Mouse (Mus musculus) CH12.LX (cell line): ENCODE measurements around the gene Uqcc3. TPM values are rescaled to one million over a fixed set of nuclear protein-coding genes. Genes with fewer than 3 reads are reported as not detected.

Experiments used
- DNase-seq: peaks from one replicate; pipeline ENCODE4 v3.0.0-alpha.2; 2013; ENCODE audit errors: extremely low read depth
- H3K27ac ChIP-seq: 2 replicates; pipeline ENCODE4 v1.5.1; 2012; ENCODE audit warnings: low read depth, mild to moderate bottlenecking, control low read depth, moderate library complexity; ENCODE audit not compliant: insufficient read depth
- H3K27me3 ChIP-seq: replicated peaks from 2 replicates; pipeline ENCODE3; 2012; ENCODE audit warnings: inconsistent platforms
- H3K36me3 ChIP-seq, 2 experiments: replicated peaks in 1 of 2; 2 replicates each; pipeline versions ENCODE3 to v1.6.1; 2012; ENCODE audit warnings: inconsistent platforms in 1 of 2, low read length in 1 of 2, mild to moderate bottlenecking in 1 of 2, mixed read lengths in 1 of 2, moderate library complexity in 1 of 2; ENCODE audit not compliant: control insufficient read depth in 1 of 2, insufficient read depth in 1 of 2
- H3K4me1 ChIP-seq, 2 experiments: 2 replicates each; pipeline ENCODE4 v1.6.1; 2012; ENCODE audit warnings: inconsistent platforms in 1 of 2, moderate library complexity in 1 of 2; ENCODE audit not compliant: insufficient read depth in 2 of 2, control insufficient read depth in 1 of 2
- H3K4me2 ChIP-seq: 2 replicates; pipeline ENCODE4 v1.6.1; 2012; ENCODE audit warnings: low read depth, mild to moderate bottlenecking, control low read depth; ENCODE audit not compliant: poor library complexity, insufficient read depth, severe bottlenecking
- H3K4me3 ChIP-seq, 3 experiments: fragments of 150-350 bp in 1 of 3; sonication (generic) in 1 of 3; replicated peaks in 1 of 3; 2 replicates each; pipeline versions ENCODE3 to v1.5.1; 2011 to 2012; ENCODE audit warnings: low read depth in 2 of 3, low read length in 2 of 3, mild to moderate bottlenecking in 2 of 3, moderate library complexity in 2 of 3, control low read depth in 1 of 3, improper control_type of control experiment in 1 of 3, inconsistent platforms in 1 of 3, mixed read lengths in 1 of 3; ENCODE audit not compliant: poor library complexity in 1 of 3
- H3K79me2 ChIP-seq: replicated peaks from 2 replicates; pipeline ENCODE4 v1.6.1; 2012; ENCODE audit warnings: mild to moderate bottlenecking, moderate library complexity; ENCODE audit not compliant: control insufficient read depth, poor library complexity, insufficient read depth, severe bottlenecking; ENCODE audit errors: extremely low read depth
- H3K9ac ChIP-seq: 2 replicates; pipeline ENCODE4 v1.6.1; 2012; ENCODE audit warnings: low read depth, mild to moderate bottlenecking, control low read depth, moderate library complexity; ENCODE audit not compliant: insufficient read depth
- H3K9me3 ChIP-seq: replicated peaks from 2 replicates; pipeline ENCODE3; 2012; ENCODE audit warnings: low read length, inconsistent platforms, mixed read lengths
- BHLHE40 ChIP-seq: IDR thresholded peaks from 2 replicates; pipeline ENCODE4 v1.6.1; 2011; ENCODE audit warnings: mild to moderate bottlenecking, low read depth, low read length, improper control_type of control experiment
- CHD1 ChIP-seq: IDR thresholded peaks from 2 replicates; pipeline ENCODE4 v1.6.1; 2012; ENCODE audit warnings: low read depth, low read length, improper control_type of control experiment, inconsistent platforms
- CHD2 ChIP-seq: IDR thresholded peaks from 2 replicates; pipeline ENCODE4 v1.6.1; 2011; ENCODE audit warnings: low read length, improper control_type of control experiment
- CTCF ChIP-seq, 2 experiments: IDR thresholded peaks in 1 of 2; conservative IDR thresholded peaks in 1 of 2; 2 replicates each; pipeline ENCODE4 v1.5.1; 2011 to 2012; ENCODE audit warnings: low read depth in 2 of 2, low read length in 2 of 2, improper control_type of control experiment in 1 of 2, inconsistent platforms in 1 of 2, mild to moderate bottlenecking in 1 of 2, moderate library complexity in 1 of 2
- E2F4 ChIP-seq: IDR thresholded peaks from 2 replicates; pipeline ENCODE4 v1.6.1; 2011; ENCODE audit warnings: low read depth, low read length, improper control_type of control experiment; ENCODE audit not compliant: insufficient replicate concordance
- ELF1 ChIP-seq: IDR thresholded peaks from 2 replicates; pipeline ENCODE4 v1.6.1; 2014; ENCODE audit warnings: low read depth, mild to moderate bottlenecking, inconsistent platforms, low read length, improper control_type of control experiment
- GABPA ChIP-seq: IDR thresholded peaks from 2 replicates; pipeline ENCODE4 v1.6.1; 2012; ENCODE audit warnings: low read depth, low read length, improper control_type of control experiment, inconsistent platforms; ENCODE audit not compliant: insufficient replicate concordance
- HCFC1 ChIP-seq: IDR thresholded peaks from 2 replicates; pipeline ENCODE4 v1.6.1; 2012; ENCODE audit warnings: low read depth, mild to moderate bottlenecking, inconsistent platforms, low read length, improper control_type of control experiment
- IRF4 ChIP-seq: IDR thresholded peaks from 2 replicates; pipeline ENCODE4 v1.6.1; 2014; ENCODE audit warnings: low read depth, mild to moderate bottlenecking, inconsistent platforms, low read length, improper control_type of control experiment
- JUND ChIP-seq: conservative IDR thresholded peaks from 2 replicates; pipeline ENCODE4 v1.6.1; 2011; ENCODE audit warnings: low read depth, low read length, improper control_type of control experiment
- KAT2A ChIP-seq: IDR thresholded peaks from 2 replicates; pipeline ENCODE4 v1.6.1; 2012; ENCODE audit warnings: low read length, improper control_type of control experiment, inconsistent platforms; ENCODE audit not compliant: insufficient replicate concordance
- MAFK ChIP-seq: IDR thresholded peaks from 2 replicates; pipeline ENCODE4 v1.6.1; 2011; ENCODE audit warnings: low read length, improper control_type of control experiment; ENCODE audit not compliant: insufficient replicate concordance
- MAZ ChIP-seq: IDR thresholded peaks from 2 replicates; pipeline ENCODE4 v1.6.1; 2012; ENCODE audit warnings: low read depth, mild to moderate bottlenecking, inconsistent platforms, low read length, improper control_type of control experiment, moderate library complexity
- MEF2A ChIP-seq: IDR thresholded peaks from 2 replicates; pipeline ENCODE4 v1.6.1; 2014; ENCODE audit warnings: low read depth, mild to moderate bottlenecking, inconsistent platforms, low read length, improper control_type of control experiment, borderline replicate concordance
- MXI1 ChIP-seq: IDR thresholded peaks from 2 replicates; pipeline ENCODE4 v1.6.1; 2011; ENCODE audit warnings: mild to moderate bottlenecking, low read depth, low read length, improper control_type of control experiment
- MYC ChIP-seq: IDR thresholded peaks from 2 replicates; pipeline ENCODE4 v1.6.1; 2011; ENCODE audit warnings: low read depth, mild to moderate bottlenecking, improper control_type of control experiment, low read length
- NELFE ChIP-seq: IDR thresholded peaks from 2 replicates; pipeline ENCODE4 v1.6.1; 2011; ENCODE audit warnings: low read depth, low read length, improper control_type of control experiment
- NRF1 ChIP-seq: IDR thresholded peaks from 2 replicates; pipeline ENCODE4 v1.6.1; 2014; ENCODE audit warnings: low read depth, mild to moderate bottlenecking, inconsistent platforms, low read length, improper control_type of control experiment, moderate library complexity
- POLR2A ChIP-seq: IDR thresholded peaks from 2 replicates; pipeline ENCODE4 v1.6.1; 2011; ENCODE audit warnings: low read depth, mild to moderate bottlenecking, improper control_type of control experiment, low read length
- POLR2AphosphoS2 ChIP-seq: IDR thresholded peaks from 2 replicates; pipeline ENCODE4 v1.6.1; 2011; ENCODE audit warnings: low read depth, low read length, improper control_type of control experiment
- RAD21 ChIP-seq: IDR thresholded peaks from 2 replicates; pipeline ENCODE4 v1.6.1; 2011; ENCODE audit warnings: low read depth, mild to moderate bottlenecking, low read length, improper control_type of control experiment, moderate library complexity
- RCOR1 ChIP-seq: conservative IDR thresholded peaks from 2 replicates; pipeline ENCODE4 v1.6.1; 2012; ENCODE audit warnings: low read depth, mild to moderate bottlenecking, inconsistent platforms, low read length, improper control_type of control experiment
- SIN3A ChIP-seq: IDR thresholded peaks from 2 replicates; pipeline ENCODE4 v1.6.1; 2012; ENCODE audit warnings: low read length, improper control_type of control experiment, inconsistent platforms
- TBP ChIP-seq: conservative IDR thresholded peaks from 2 replicates; pipeline ENCODE4 v1.6.1; 2011; ENCODE audit warnings: low read depth, low read length, improper control_type of control experiment
- TCF12 ChIP-seq: IDR thresholded peaks from 2 replicates; pipeline ENCODE4 v1.6.1; 2014; ENCODE audit warnings: low read depth, mild to moderate bottlenecking, inconsistent platforms, low read length, improper control_type of control experiment
- ZC3H11A ChIP-seq: IDR thresholded peaks from 2 replicates; pipeline ENCODE4 v1.6.1; 2012; ENCODE audit warnings: low read depth, mild to moderate bottlenecking, inconsistent platforms, low read length, improper control_type of control experiment
- ZKSCAN1 ChIP-seq: IDR thresholded peaks from 2 replicates; pipeline ENCODE4 v1.6.1; 2012; ENCODE audit warnings: low read depth, inconsistent platforms, low read length, improper control_type of control experiment, borderline replicate concordance
- ZMIZ1 ChIP-seq: IDR thresholded peaks from 2 replicates; pipeline ENCODE4 v1.6.1; 2012; ENCODE audit warnings: low read depth, mild to moderate bottlenecking, inconsistent platforms, low read length, improper control_type of control experiment
- ZNF384 ChIP-seq: IDR thresholded peaks from 2 replicates; pipeline ENCODE4 v1.6.1; 2012; ENCODE audit warnings: low read depth, low read length, improper control_type of control experiment, inconsistent platforms
- dilution Hi-C: fragments of 300-500 bp; cut with MboI; formaldehyde crosslinking; loops from 2 replicates; pipeline ENCODE4 v1.14.3; 2020; ENCODE audit warnings: low sequenced_read_pairs; ENCODE audit not compliant: extremely low pct_unique_long_range_greater_than_20kb, extremely low pct_ligation_motif_present
- in situ Hi-C: fragments of 300-500 bp; cut with MboI; formaldehyde crosslinking; loops from 3 replicates; pipeline ENCODE4 v1.14.3; 2019; ENCODE audit warnings: low sequenced_read_pairs, low pct_ligation_motif_present, low pct_unique_long_range_greater_than_20kb, mixed read lengths
- polyA plus RNA-seq: library from polyadenylated mRNA; unstranded; fragments of >175 nt; gene quantifications from 2 replicates; pipeline ENCODE4 v1.2.1, GENCODE M21; 2012; ENCODE audit warnings: low read depth; ENCODE audit not compliant: insufficient read length
- total RNA-seq, 2 experiments: library from RNA; depleted of rRNA; stranded (reverse); fragments of 300-350 nt in 1 of 2; fragments of >200 nt in 1 of 2; gene quantifications; 2 replicates each; pipeline ENCODE4 v1.2.3; 2012 to 2014

Gene Uqcc3
- total and polyA plus RNA-seq, 3 experiments = 23.5 to 56.6 (median 42.6) TPM

GRCm38 (mm10) chr19:8898576-8898975 lies 17.9 kb upstream of the Uqcc3 start:
- dilution Hi-C loops = no loop called here
- no peaks in the 10 kb centered on the region for H3K9me3 ChIP-seq
- DNase-seq = peak; percentile 29
- in situ Hi-C loops = loop anchor here (5.0 kb wide), 1 partner anchor 39 kb away; no protein-coding TSS in a partner anchor
- H3K27ac ChIP-seq = peak overlapping the region; percentile 29
- peaks cover 74% of the 10 kb centered on the region for H3K79me2 ChIP-seq
- peak overlapping the region; percentile 82 to 99 (median 99) for H3K4me3 ChIP-seq
- peak overlapping the region; percentile 85 for H3K9ac ChIP-seq
- peaks cover 32 to 71% of the 10 kb centered on the region in 2 experiments for H3K4me1 ChIP-seq
- no peak for TF ChIP-seq ELF1
- no peak for TF ChIP-seq JUND
- no peak for TF ChIP-seq ZC3H11A
- no peak for TF ChIP-seq NELFE
- no peak for TF ChIP-seq ZNF384
- no peak for TF ChIP-seq TCF12
- TF ChIP-seq ZKSCAN1 = no peak
- no peak for TF ChIP-seq MYC
- TF ChIP-seq, all 38 proteins: peak for 0
- H3K4me2 ChIP-seq = peak overlapping the region; percentile 96; the same call in 1 of the 2 replicates
- H3K27me3 ChIP-seq = no peaks in the 10 kb centered on the region
- peaks cover 30 to 48% of the 10 kb centered on the region in 2 experiments for H3K36me3 ChIP-seq

GRCm38 (mm10) chr19:8897865-8898495 lies 17.3 kb upstream of the Uqcc3 start, which contains the start of gene Ganab:
TSS of gene Ganab (plus strand) at chr19:8898071.
- in situ Hi-C loops (loop anchor here (5.0 kb wide), 1 partner anchor 39 kb away; no protein-coding TSS in a partner anchor), dilution Hi-C loops (no loop called here)
- TF ChIP-seq MXI1 = peak; percentile 70
- peak; percentile 96 for TF ChIP-seq POLR2AphosphoS2
- TF ChIP-seq CHD1 = peak; percentile 72; the same call in 1 of the 2 replicates
- peak; percentile 77 for TF ChIP-seq NELFE
- TF ChIP-seq E2F4 = peak; percentile 74; the same call in 1 of the 2 replicates
- TF ChIP-seq ZKSCAN1 = no peak
- no peak for TF ChIP-seq RCOR1
- TF ChIP-seq JUND = no peak
- TF ChIP-seq BHLHE40 = no peak; the same call in 1 of the 2 replicates
- TF ChIP-seq ZMIZ1 = peak; percentile 85; the same call in 1 of the 2 replicates
- peak; percentile 44; the same call in 1 of the 2 replicates for TF ChIP-seq TBP
- TF ChIP-seq CHD2 = peak; percentile 60
- TF ChIP-seq POLR2A = peak; percentile 88
- TF ChIP-seq MAZ = 0 out of 2 replicates have a peak, but pooled peaks have one; percentile 40
- TF ChIP-seq KAT2A = peak; percentile 76; the same call in 1 of the 2 replicates
- TF ChIP-seq MEF2A = peak; percentile 14; the same call in 1 of the 2 replicates
- TF ChIP-seq NRF1 = peak; percentile 62
- TF ChIP-seq MYC = no peak; the same call in 1 of the 2 replicates
- peak; percentile 43 for TF ChIP-seq IRF4
- peak; percentile 73; the same call in 1 of the 2 replicates for TF ChIP-seq ELF1
- no peak for TF ChIP-seq RAD21
- TF ChIP-seq CTCF (conservative IDR thresholded peaks at IDR 0.05 in 1 of 2, IDR thresholded peaks at IDR 0.05 in 1 of 2; ENCODE audit: low read depth in 2 of 2, low read length in 2 of 2) = no peak
- peak; percentile 93 for TF ChIP-seq TCF12
- peak; percentile 72 for TF ChIP-seq SIN3A
- no peak for TF ChIP-seq MAFK
- no peak; the same call in 1 of the 2 replicates for TF ChIP-seq GABPA
- TF ChIP-seq HCFC1 = peak; percentile 84

More at GRCm38 (mm10) chr19:8897865-8898495, 17.3 kb upstream of the Uqcc3 start, which contains the start of gene Ganab:
- H3K4me2 ChIP-seq = peak within 1 kb of the TSS; percentile 96
- peak within 1 kb of the TSS; percentile 90 for H3K27ac ChIP-seq
- H3K79me2 ChIP-seq = peaks cover 77% of the 10 kb centered on the region
- H3K9ac ChIP-seq = peak within 1 kb of the TSS; percentile 85
- H3K36me3 ChIP-seq = peaks cover 26 to 43% of the 10 kb centered on the region in 2 experiments
- peaks cover 28 to 68% of the 10 kb centered on the region in 2 experiments for H3K4me1 ChIP-seq
- H3K27me3 ChIP-seq = no peaks in the 10 kb centered on the region
- H3K4me3 ChIP-seq = peak within 1 kb of the TSS; percentile 82 to 99 (median 99)
- DNase-seq = peak; percentile 96
- H3K9me3 ChIP-seq = no peaks in the 10 kb centered on the region
